Mouse (Mus musculus) adrenal gland, postnatal 14 days (tissue): Measurements from ENCODE around the gene Man2a2. TPM values are rescaled to one million over a fixed set of nuclear protein-coding genes. Genes with fewer than 3 reads are reported as not detected.
A peak's percentile ranks its signal among the peaks of the same experiment; 100 is the strongest.

Experiments used
- DNase-seq: peaks from one replicate; pipeline ENCODE4 v3.0.0; 2021; ENCODE audit warnings: mixed read lengths
- long read RNA-seq, 2 experiments: library from polyadenylated mRNA; stranded (forward); transcript quantifications; one replicate each; pipeline ENCODE4 v2.0.0; 2021
- total RNA-seq: library from RNA; stranded (reverse); gene quantifications from 2 replicates; pipeline ENCODE4 v1.2.3, GENCODE M21; 2021

Man2a2 gene
- total RNA-seq: 61.4 and 82.8 TPM in 2 replicates
- long read RNA-seq, experiment 1, full-length matches to known transcripts: 10 of 21 reads
- long read RNA-seq, experiment 1, partial matches to known transcripts: 7 of 21 reads
- long read RNA-seq, experiment 1, other reads (novel, unspliced or antisense): 4 of 21 reads
- long read RNA-seq, experiment 2, full-length matches to known transcripts: 13 of 29 reads
- long read RNA-seq, experiment 2, partial matches to known transcripts: 7 of 29 reads
- long read RNA-seq, experiment 2, other reads (novel, unspliced or antisense): 9 of 29 reads

DNA sequence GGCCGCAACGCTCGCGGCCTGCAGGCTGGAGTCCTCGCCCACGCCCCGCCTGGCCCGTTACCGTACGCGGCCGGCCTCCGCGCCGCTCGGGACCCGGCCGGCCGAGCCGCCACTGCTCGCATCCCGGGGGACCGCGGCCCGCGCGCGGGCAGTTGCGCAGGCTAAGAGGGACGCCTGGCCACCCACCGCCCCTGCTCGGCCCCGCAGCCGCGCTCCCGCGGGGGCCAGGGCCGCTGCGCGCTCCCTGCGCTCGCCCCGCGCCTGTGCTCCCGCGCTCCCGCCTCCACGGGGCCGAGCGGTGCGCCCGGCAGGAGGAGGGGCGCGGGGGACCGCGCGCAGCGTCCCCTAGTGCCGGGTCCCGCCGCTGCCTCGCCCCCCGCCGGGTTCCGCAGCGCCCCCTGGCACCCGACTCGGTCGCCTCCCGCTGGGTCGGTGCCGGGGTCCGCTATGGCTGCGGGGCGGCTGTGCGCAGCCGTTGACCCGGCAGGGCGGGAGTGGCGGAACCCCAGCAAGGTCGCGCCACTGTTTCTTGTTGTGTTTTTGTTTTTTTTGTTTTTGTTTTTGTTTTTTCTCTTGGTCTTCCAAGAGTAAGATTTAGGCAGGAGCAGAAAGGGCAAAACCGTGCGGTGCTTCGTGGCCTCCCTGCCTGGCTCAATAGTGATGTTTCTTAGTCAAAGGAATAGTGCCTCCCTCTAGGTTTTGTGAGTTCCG lies at the start of gene Man2a2:
Gene Man2a2 (minus strand): TSS at position 335 of the 711 bp plus-strand sequence.
- peak; percentile 92 for DNase-seq

DNA sequence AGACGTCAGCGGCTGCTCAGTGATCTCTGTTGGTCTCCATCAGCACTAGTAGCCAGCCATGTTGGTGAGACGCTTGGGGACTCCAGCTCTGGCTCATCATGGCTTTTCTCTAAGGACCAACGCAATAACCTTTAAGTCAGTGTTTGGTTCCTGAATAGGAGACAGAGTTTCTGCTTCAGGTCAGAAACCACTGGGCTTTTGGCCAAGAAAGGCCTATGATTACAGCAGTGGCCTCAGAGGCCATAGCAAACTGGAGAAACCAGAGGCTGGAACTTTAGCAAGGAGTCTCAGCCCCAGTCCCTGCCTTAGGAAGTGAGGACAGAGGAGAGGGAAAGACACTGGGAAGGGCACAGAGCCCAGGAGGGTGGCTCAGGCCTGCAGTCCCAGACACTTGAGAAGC lies 49.4 kb upstream of the Man2a2 start:
- peak; percentile 52 for DNase-seq

DNA sequence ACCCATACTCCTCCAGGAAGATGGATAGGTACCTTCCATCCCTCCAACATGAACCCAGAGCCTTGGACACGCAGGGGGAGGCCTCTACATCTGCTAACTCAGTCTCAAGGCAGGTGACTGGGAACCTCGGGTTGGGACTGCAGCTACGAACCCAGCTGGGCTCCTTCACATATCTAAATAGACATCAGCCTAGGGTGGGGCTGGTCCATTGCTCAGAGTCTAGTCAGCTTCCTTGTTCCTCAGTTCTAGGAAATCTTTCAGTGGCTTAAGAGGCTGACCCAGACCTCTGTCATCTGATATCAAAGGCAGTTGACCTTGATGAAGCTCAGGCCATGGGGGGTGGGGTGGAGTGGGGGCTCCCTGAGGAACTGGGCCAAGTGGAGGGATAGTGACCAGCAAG lies 48.1 kb upstream of the Man2a2 start:
- no peak for DNase-seq

DNA sequence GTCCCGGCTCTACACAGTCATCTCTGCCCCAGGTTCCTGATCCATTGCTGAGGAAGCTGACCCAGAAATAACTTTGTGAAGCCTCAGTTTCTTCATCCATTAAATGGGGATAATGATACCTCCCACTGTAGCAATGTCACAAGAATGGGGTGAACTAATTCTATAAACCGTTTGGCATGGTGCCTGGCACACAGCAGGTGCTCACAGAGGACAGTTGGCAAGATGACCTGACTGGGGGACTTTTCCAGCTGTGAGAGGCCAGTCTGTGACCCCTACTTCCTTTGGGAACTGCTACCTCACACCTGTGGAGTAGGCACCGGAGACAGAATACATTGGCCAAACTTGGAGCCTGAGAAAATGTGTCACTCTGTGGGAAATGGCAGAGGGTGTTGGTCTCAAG lies 46.9 kb upstream of the Man2a2 start:
- no peak for DNase-seq

DNA sequence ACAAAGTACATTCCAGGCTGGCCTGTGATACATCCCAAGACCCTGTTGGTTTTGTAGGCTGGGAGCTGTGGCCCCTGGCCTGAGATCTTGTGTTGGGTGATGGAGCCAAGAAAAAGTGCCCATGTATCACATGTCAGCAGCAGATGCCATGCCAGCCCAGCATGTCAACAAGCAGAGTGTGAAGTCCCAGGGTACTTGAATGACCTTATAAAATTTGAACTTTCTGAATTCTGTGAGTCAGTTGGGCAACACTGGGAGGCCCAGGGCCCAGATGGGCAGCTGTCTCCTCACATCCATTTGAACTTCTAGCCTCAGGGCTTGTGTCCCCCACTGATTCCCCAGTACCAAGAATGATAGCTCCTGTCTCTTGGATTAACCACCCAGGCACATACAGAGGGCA lies 46.4 kb upstream of the Man2a2 start:
- no peak for DNase-seq

DNA sequence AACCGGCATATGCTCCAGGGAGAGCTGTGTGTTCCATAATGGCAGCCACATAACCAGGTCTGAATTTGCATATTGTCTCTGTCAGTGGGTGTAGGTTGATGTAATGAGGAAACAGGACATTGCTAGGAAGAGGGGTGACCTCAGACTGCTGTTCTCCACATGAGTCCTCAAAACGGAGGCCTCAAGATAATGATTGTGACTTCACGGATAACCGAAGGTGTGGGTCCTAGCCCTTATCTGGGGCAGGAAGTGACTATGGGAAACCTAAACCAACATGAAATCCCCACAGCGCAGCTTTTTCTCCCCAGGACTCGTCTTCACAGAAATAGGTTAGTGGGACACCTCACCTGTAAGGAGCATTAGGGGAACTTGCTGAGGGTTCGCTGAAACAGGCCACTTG lies 45.8 kb upstream of the Man2a2 start:
- no peak for DNase-seq

DNA sequence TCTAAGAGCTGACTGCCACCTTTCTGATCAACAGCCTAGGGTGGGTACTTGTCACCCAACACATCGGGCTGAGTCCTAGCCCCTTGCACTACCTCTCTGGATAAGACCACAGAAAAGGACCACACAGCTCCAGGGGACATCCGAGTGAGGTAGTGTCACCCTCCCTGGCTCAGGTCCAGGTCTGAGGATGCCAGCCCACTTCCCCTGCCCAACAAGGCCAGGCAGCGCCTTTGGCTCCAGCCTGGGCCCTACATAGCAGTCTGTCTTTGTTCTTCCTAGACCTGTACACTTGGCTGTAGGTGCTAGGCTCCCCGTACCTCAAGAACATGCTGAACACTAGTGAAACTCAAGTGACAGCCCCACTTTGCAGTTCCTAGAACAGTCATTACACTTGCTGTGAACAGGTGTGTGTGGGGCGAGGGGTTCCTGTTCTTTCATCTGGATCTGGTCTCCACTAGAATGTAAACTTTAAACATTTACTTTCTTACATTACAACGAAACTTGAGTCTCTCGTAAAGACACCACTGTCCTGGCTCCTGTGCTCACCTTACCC lies 43.2 kb upstream of the Man2a2 start:
- DNase-seq: no peak

DNA sequence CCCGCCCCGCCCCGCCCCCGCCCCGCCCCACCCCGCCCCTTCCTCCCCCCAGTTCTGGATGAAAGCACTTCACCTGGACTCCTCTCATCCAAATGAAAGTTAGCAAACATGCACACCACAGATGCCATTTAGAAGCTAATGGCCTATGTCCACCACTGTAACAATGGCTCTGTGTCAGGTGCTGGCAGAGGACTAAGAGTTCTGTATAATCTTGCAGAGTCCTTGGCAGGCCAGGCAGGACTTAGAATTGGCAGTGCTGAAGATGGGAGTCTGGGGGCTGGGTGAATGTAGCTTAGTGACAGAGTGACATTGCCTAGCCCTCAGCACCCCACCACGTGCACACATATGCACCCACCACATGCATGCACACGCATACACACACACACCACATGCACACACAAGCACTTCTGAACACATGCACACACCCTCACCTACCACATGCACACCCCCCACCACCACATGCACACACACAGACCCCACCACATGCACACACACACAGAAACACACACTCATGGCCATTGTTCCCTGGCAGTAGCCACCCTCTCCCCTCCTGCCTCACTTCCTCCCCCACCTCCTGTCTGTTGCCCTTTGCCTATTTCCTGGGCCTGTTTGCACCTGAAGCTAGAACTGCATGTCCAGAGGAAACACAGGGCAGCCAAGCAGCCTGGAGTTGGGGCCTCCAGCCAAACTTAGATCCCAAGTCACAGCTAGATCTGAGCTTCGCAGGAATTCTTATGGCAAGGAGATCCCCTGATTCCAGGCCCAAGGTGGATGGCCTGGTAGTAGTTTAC lies 42.5 kb upstream of the Man2a2 start:
- no peak for DNase-seq

DNA sequence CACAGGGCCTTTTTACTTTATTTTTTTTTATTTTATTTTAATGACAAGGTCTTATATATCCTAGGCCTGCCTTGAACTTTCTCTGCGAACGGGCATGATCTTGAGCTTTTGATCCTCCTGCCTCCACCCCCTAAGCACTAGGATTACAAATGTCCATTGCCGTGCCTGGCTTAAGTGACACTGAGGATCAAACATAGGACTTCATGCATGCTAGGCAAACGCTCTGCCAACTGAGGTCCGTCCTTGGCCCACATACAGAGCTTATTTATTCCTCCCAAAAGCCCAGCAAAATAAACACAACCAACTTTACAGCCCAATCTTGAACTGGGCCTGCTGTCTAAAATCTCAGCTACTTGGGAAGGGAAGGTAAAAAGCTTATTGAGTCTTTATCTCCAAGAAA lies 41.6 kb upstream of the Man2a2 start:
- DNase-seq: peak; percentile 59

DNA sequence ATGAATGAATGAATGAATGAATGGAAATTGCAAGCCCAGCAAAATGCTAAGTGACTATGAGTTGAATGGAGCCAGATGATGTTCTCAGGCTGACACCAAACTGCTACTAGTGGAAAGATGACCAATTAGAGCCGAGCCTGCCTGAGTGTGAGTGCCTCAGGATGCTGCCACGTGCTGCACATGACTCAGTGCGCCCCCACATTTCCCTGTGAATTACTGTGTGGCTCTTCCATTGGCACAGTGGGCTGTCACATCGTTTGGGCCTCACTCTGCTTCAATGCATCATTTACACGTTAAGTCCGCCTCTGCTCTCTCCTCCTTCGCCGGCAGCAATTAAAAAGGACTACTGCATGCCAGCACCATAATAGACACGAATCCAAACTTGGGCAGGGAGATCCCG lies 41.1 kb upstream of the Man2a2 start:
- DNase-seq: no peak

DNA sequence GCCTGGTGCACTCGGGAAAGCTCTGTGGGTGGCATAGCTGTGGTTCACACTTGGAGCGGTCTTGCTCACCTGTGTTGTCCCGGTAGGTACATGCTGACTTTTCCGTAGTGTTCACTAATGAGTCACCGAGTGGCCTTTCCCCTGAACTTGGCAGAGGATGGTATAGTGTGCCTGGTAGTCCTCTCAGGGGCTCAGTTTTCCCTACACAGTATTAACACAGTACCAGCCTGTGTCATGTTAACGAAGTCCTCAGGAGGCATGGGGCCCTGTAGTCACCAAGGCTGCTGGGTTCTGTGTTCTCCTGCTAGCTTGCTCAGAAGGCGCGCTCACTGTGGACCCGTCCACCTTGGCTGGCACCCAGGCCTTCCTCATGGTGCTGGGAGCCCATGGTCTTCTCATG lies 39.2 kb upstream of the Man2a2 start:
- DNase-seq: no peak

DNA sequence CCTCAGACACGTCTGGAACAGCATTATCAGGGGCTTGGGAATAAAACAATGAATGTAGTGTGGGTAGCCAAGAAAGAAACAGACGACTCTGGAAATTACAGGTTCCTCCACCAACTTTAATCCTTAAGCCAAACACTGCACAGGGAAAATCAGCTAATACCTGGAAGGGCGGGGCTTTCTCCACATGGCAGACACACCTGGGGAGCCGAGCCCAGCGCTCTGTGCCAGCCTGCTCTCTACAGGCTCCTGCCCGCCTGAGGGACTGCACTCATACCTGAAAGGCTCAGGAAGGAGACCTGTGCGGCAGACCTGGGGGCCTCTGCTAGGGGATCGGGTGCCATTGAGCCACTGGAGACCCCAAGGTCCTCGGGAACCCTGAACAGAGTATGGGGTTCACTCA lies 36.5 kb upstream of the Man2a2 start:
- DNase-seq: no peak

DNA sequence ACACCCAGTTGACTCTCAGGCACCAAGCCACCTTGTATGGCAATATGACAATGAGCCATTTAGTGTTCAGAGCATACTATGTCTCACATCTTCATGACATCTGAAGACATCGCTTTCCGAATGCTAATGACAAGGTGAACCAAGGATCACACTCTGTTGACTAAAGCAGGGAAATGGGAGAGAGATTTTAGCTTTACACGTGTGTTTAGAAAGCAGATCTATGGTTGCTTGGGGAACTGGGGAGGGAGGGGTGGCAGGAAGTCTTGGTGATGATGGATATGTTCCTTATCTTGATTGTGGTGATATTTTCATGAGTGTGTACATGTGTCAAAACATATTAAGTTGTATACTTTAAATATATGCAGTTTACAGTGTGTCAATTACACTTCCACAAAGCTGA lies 35.0 kb upstream of the Man2a2 start:
- no peak for DNase-seq

DNA sequence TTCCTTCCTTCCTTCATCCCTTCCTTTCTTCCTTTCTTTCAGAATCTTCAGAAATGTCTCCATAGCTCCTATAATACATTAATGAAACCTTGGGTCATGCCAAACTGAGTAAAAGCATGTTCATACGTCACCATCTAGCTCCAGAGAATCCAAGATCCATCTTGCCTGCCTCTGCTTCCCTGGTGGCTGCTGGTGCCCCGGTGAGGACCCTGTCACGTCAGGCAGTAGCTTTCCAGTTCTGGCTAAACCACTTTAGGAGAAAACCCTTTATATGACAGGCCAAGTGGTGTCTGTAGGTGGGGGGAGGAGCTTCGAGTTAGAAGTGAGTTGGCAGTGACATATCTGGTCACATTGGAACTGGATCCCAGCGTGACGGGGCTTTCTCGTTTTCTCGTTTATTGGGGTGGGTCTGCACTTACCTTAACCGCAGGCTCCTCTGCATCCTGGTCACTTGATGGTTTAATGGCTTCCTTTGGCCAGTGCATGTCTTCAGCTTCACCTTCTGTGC lies 34.1 kb upstream of the Man2a2 start, which contains the start of gene Furin:
Gene Furin (minus strand): TSS at position 249 of the 508 bp plus-strand sequence.
- no peak for DNase-seq

DNA sequence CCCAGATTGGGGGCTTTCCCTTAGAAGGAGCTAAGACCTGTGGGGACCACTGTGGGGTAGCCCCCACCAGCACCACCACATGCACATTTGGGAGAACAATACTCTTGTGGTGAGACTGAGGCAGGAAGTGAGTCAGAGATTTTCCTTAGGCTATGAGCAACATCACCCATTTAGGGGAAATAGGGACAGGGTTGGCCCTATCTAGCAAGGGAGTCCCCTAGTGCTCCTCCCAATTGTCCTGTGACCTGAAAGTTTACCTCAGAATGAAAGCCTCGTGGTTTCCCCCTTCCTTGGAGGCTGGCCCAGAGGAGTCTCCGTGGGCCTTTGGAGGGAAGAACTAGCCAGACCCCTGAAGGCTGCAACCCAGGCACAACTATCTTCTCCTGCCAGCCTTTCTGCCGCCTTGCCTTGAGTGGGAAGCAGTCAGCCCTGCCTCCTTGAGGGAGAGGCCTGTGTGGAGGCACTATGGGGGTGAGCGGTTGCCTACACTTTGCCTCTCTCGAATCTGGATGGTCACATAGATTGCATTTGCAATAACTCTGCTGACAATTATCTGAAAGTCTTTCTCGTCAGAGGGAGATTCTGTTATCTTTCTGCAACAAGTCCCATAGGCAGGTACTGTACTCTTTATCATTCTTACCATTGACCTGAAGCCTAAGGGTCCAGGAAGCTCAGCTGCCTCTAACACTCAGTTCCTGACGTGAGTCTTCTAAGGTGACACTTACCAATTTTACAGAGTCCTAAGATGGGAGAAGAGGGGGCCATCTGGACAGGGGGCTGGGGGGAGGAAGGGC lies 33.1 kb upstream of the Man2a2 start:
- DNase-seq: no peak

DNA sequence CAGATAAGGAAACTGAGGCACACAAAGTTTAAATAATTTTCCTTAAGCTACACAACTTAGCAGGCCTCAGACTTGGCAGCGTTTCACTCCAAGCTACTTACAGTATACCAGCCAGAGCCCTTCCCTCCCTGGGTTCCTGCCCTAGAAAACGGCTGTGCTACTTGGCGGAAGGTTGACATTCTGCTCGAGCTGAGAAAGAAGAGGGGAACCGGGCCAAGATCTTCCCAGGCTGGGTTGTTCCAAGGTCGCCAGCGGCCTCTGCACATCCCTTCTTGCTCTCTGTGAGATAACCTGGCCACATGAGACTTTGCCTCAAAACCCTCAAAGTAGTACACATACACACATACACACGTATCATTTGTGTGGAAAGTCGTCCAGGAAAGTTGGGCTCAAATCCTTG lies 32.4 kb upstream of the Man2a2 start:
- DNase-seq: peak; percentile 88

DNA sequence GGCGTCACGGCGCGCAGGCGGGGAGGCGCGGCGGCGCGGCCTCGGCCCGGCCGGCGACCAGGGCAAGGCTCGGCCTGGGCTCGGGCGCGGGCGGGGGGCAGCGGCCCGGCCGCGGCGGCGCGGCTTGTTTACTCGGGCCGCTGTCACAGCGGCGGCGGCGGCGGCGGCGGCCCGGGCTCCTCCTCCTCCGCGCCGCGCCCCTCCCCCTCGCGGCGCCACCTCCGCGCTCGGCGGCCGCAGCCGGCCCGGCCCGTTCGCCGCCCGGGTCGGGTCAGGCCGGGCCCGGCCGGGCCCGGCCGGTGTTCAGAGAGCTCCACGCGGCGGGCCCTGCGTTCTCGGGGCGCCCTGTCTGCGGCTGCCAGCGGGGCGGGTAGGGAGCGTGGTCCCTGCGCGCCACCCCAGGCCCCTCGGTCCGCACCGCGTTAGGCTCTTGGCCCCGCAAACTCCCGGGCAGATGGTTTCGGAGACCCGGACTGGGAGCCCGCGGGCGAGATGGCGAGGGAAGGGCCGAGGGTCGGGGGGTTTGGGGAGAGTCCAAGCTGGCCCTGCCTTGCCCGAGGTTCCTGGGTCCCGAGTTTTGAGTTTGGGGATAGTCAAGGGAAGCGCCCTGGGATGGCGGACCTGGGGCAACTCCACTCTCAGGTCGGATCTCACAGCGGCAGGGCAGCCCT lies 31.6 kb upstream of the Man2a2 start:
- peak; percentile 89 for DNase-seq

DNA sequence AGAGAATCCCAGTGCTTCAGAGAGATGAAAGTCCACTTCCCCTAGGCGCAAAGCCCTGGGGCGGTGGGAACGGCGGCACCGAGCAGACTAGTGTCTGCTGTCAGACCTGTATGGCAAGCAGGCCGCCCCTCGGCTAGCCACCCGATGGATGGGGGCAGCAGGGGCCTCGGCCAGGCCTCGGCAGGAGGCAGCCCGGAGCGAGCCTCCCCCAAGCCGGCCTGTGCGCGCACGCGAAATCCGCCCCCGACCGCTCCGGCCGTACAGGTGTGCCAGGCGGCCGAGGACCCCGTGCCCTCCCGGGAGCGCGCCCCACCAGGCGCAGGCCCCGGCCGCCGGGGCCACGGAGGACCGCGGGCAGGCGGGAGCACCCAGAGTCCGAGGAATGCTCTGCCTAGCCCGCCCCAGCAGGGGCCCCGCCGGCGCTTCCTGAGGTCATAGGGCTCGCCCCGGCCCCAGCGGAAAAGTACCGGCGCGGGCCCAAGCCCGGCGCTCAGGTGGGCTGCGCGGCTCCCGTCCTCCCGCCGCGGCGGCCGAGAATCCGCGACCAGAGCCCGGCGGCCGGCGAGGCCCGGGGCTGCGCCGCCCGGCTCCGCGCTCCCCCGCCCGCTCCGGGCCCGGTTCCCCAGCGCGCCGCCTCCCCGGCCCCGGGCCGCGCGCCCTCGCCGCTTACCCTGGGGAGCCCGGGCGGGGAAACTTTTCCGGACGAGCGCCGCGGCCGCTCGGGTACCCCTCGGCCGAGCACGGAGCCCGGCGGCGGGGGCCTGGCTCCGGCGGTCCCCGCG lies 30.9 kb upstream of the Man2a2 start:
- peak; percentile 80 for DNase-seq

DNA sequence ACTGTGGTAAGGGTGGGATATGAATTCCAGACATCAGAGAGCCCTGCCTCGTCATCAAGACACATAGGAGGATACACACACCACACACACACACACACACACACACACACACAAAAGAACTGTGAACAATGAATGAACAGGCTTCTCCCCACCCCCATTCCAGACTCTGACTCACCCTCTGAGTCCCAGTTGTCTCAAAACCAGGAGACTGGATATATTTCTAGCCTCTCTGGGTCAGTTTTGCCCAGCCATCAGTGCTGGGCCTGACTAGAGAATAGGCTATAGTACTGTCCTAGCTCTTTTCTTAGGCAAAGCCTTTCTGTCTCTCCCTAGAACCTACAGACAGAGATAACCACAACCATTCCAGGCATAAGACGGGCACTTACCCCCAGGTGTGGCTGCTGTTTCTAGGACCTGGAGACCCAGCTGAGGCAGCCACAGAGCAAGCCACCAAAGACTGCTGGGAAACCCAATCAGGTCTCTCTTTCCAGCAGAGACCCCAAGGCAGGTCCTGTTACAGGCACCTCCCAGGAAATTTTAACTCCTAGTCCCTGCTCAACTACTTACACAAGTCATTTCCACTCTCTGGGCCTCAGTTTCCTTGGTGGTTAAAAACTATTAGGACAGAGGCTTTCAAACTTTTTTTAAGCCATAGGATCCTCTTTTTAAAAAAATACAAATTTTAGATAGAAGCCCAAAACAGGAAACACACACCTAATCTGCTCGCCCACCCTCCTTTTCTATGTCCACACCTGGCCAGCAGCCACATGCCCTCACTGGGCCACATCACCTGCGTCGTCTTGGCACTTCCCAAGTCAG lies 30.1 kb upstream of the Man2a2 start:
- peak; percentile 69 for DNase-seq
